ENCODE assay signal across 15 mouse cellular contexts in the genomic region with DNA sequence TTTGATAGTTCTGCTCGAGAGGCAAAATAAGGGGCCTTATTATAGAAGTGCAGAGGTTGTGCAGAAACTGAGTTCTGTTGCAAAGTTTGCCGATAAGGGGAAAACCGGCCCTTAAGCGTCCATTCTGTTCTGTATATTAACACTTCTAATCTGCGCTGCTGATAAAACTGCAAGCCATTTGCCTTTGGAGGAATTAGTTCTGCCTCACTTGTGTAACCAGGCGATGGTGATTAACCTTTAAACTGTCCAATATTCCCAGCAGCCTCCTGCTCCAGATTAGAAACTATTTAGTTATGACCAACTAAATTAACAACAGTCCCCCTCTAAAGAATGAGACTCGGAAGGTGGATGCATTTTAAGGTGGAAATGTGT.
"Had no signal": no experiment of that assay in that cellular context is flagged by ENCODE, and none has a peak within 500 bp of the region (broad histone marks: within the 10 kb centered on the region; RNA-seq: fewer than 3 reads in every experiment).

No protein-coding gene starts in this region.

- H3K4me2 ChIP-seq: kidney, embryonic 15.5 days; liver, embryonic 13.5 days; midbrain, embryonic 11.5 days had no signal

- H3K27ac ChIP-seq: kidney, embryonic 15.5 days; left cerebral cortex, adult 2 months; liver, embryonic 13.5 days had no signal

- H3K36me3 ChIP-seq: kidney, embryonic 15.5 days; liver, embryonic 13.5 days had no signal

- H3K4me1 ChIP-seq: kidney, embryonic 15.5 days; liver, embryonic 13.5 days had no signal

- H3K9me3 ChIP-seq: kidney, embryonic 15.5 days; liver, embryonic 13.5 days had no signal

- H3K9ac ChIP-seq: kidney, embryonic 15.5 days; liver, embryonic 13.5 days had no signal

- DNase-seq: kidney, adult 11 months; kidney, adult 8-10 months; kidney, postnatal 10 days; kidney, postnatal 36 days; layer of hippocampus, postnatal 36 days; liver, embryonic 13.5 days; lung, postnatal 14 days; lung, postnatal 4 days; right cerebral cortex, postnatal 25 days; spleen, adult 18-20 months; thymus, adult 2 months; thymus, postnatal 25 days had no signal

- H3K4me3 ChIP-seq: kidney, embryonic 15.5 days; left cerebral cortex, adult 2 months; liver, embryonic 13.5 days had no signal
